Mouse (Mus musculus) testis, postnatal 10 days (tissue): Measurements from ENCODE around the gene Opn3.

Experiments used
- DNase-seq: peaks from one replicate; pipeline ENCODE4 v3.0.0; 2021; ENCODE audit warnings: low spot score

Opn3 gene

GRCm38 (mm10) chr1:175692246-175692996 lies at the start of gene Opn3, which contains the start of gene Chml:
Gene Opn3 (minus strand): TSS chr1:175692776.
Gene Chml (minus strand): TSS chr1:175692901.
- DNase-seq: peak; percentile 99

- no peak for DNase-seq
Observed at GRCm38 (mm10) chr1:175725771-175726170, 33.2 kb upstream of the Opn3 start.

- no peak for DNase-seq
Observed at GRCm38 (mm10) chr1:175716832-175717231, 24.3 kb upstream of the Opn3 start.

- DNase-seq: no peak
Observed at GRCm38 (mm10) chr1:175712338-175712909, 19.8 kb upstream of the Opn3 start.

- DNase-seq: no peak
Observed at GRCm38 (mm10) chr1:175708013-175708412, 15.4 kb upstream of the Opn3 start.

GRCm38 (mm10) chr1:175707599-175707998 lies 15.0 kb upstream of the Opn3 start:
- no peak for DNase-seq

GRCm38 (mm10) chr1:175701145-175701544 lies 8.6 kb upstream of the Opn3 start:
- no peak for DNase-seq

GRCm38 (mm10) chr1:175699796-175700195 lies 7.2 kb upstream of the Opn3 start:
- DNase-seq: no peak

GRCm38 (mm10) chr1:175699375-175699774 lies 6.8 kb upstream of the Opn3 start:
- no peak for DNase-seq

GRCm38 (mm10) chr1:175698293-175698692 lies 5.7 kb upstream of the Opn3 start, which contains the start of gene Wdr64:
Gene Wdr64 (plus strand): TSS chr1:175698593.
- no peak for DNase-seq

GRCm38 (mm10) chr1:175693429-175693960 lies 919 bp upstream of the Opn3 start:
- DNase-seq: no peak

GRCm38 (mm10) chr1:175692997-175693361 lies 403 bp upstream of the Opn3 start:
- DNase-seq: no peak

- no peak for DNase-seq
Observed at GRCm38 (mm10) chr1:175691686-175692245, 810 bp downstream of the Opn3 start.

GRCm38 (mm10) chr1:175680995-175681394 lies 11.6 kb downstream of the Opn3 start:
- no peak for DNase-seq

GRCm38 (mm10) chr1:175677459-175677858 lies 15.1 kb downstream of the Opn3 start:
- no peak for DNase-seq

- no peak for DNase-seq
Observed at GRCm38 (mm10) chr1:175675116-175675515, 17.5 kb downstream of the Opn3 start.

- DNase-seq: no peak
Observed at GRCm38 (mm10) chr1:175673563-175674325, 18.8 kb downstream of the Opn3 start.

- no peak for DNase-seq
Observed at GRCm38 (mm10) chr1:175671626-175672025, 20.9 kb downstream of the Opn3 start.

GRCm38 (mm10) chr1:175670042-175670441 lies 22.5 kb downstream of the Opn3 start:
- DNase-seq: no peak

- DNase-seq: no peak
Observed at GRCm38 (mm10) chr1:175669456-175669855, 23.1 kb downstream of the Opn3 start.

GRCm38 (mm10) chr1:175668666-175669405 lies 23.7 kb downstream of the Opn3 start:
- DNase-seq: no peak

GRCm38 (mm10) chr1:175659900-175660299 lies 32.7 kb downstream of the Opn3 start:
- no peak for DNase-seq
